Mouse (Mus musculus) large intestine, adult 2 months (tissue): ENCODE measurements at regions not wholly inside any gene's neighbourhood (a gene's known extent, or its start where the extent isn't known, plus 50 kb on each side); places are given as distances from the start of the nearest gene placed in this dataset.
"Not testable (repeated sequence)": the region's sequence is repeated elsewhere in the genome, so short reads cannot be mapped to it uniquely, and the experiment has no call there.

Experiments used
- DNase-seq: peaks from one replicate; pipeline ENCODE4 v3.0.0-alpha.2; 2012; ENCODE audit warnings: low read depth, low spot score
- WGBS: fragments of 180-500 bp; shearing (Covaris S2); methylation state at CpG from one replicate; pipeline ENCODE4 v1.1.7; 2018; 5-methylcytosine and 5-hydroxymethylcytosine counted together

- no peak for DNase-seq
- WGBS, result 62% methylated on average over 4 of the region's 4 CpGs
These were observed 149.3 kb upstream of the Nt5e start for GRCm38 (mm10) chr9:88177575-88178254.

GRCm38 (mm10) chr9:88181189-88181994, 145.6 kb upstream of the Nt5e start:
- 72% methylated on average over 9 of the region's 9 CpGs for WGBS
- no peak for DNase-seq

GRCm38 (mm10) chr9:88207378-88207777, 119.6 kb upstream of the Nt5e start:
- 46% methylated on average over 7 of the region's 7 CpGs for WGBS
- DNase-seq, result no peak

- no peak for DNase-seq
These were observed 119.0 kb upstream of the Nt5e start for GRCm38 (mm10) chr9:88208022-88208421.

GRCm38 (mm10) chr9:88214758-88215157, 112.2 kb upstream of the Nt5e start:
- no peak for DNase-seq
- WGBS, result 61% methylated on average over 6 of the region's 6 CpGs

GRCm38 (mm10) chr9:88220360-88220759, 106.6 kb upstream of the Nt5e start:
- no peak for DNase-seq
- WGBS, result 68% methylated on average over 3 of the region's 3 CpGs

GRCm38 (mm10) chr9:88221276-88221675, 105.7 kb upstream of the Nt5e start:
- DNase-seq, result no peak

GRCm38 (mm10) chr9:88221850-88222353, 105.1 kb upstream of the Nt5e start:
- no peak for DNase-seq
- 14% methylated on average over 7 of the region's 7 CpGs for WGBS

More at GRCm38 (mm10) chr9:88221276-88221675, 105.7 kb upstream of the Nt5e start:
- WGBS, result 85% methylated on average over 14 of the region's 14 CpGs

GRCm38 (mm10) chr9:88237126-88237525, 89.9 kb upstream of the Nt5e start:
- WGBS, result 63% methylated on average over 2 of the region's 2 CpGs
- no peak for DNase-seq

GRCm38 (mm10) chr9:88238346-88238745, 88.7 kb upstream of the Nt5e start:
- 44% methylated on average over 5 of the region's 5 CpGs for WGBS
- DNase-seq, result no peak

- no peak for DNase-seq
- 31% methylated on average over 4 of the region's 4 CpGs for WGBS
These were observed 86.3 kb upstream of the Nt5e start for GRCm38 (mm10) chr9:88240740-88241139.

GRCm38 (mm10) chr9:88241203-88241995, 85.6 kb upstream of the Nt5e start:
- peak; percentile 86 for DNase-seq
- 3% methylated on average over 18 of the region's 18 CpGs for WGBS

- no peak for DNase-seq
- 89% methylated on average over 7 of the region's 7 CpGs for WGBS
These were observed 84.5 kb upstream of the Nt5e start for GRCm38 (mm10) chr9:88242530-88242929.

- no peak for DNase-seq
These were observed 82.5 kb upstream of the Nt5e start for GRCm38 (mm10) chr9:88244492-88244891.

GRCm38 (mm10) chr9:88255948-88256347, 71.0 kb upstream of the Nt5e start:
- DNase-seq, result no peak
- 69% methylated on average over 7 of the region's 7 CpGs for WGBS

More at GRCm38 (mm10) chr9:88244492-88244891, 82.5 kb upstream of the Nt5e start:
- 36% methylated on average over 3 of the region's 3 CpGs for WGBS

- DNase-seq, result no peak
- WGBS, result 27% methylated on average over 4 of the region's 4 CpGs
These were observed 67.4 kb upstream of the Nt5e start for GRCm38 (mm10) chr9:88259627-88260026.

- 28% methylated on average over 2 of the region's 2 CpGs for WGBS
- DNase-seq, result peak; percentile 75
These were observed 66.8 kb upstream of the Nt5e start for GRCm38 (mm10) chr9:88260072-88260635.

- WGBS, result 50% methylated on average over 3 of the region's 3 CpGs
- DNase-seq, result no peak
These were observed 64.5 kb upstream of the Nt5e start for GRCm38 (mm10) chr9:88262461-88262860.

GRCm38 (mm10) chr9:88266346-88266745, 60.7 kb upstream of the Nt5e start:
- WGBS, result 89% methylated on average over 1 of the region's 1 CpGs
- DNase-seq, result not testable (repeated sequence)

GRCm38 (mm10) chr9:88268811-88269210, 58.2 kb upstream of the Nt5e start:
- 71% methylated on average over 2 of the region's 2 CpGs for WGBS
- no peak for DNase-seq
